Mouse (Mus musculus) lung, adult 2 months (tissue): ENCODE measurements around the gene Ccdc136.

ENCODE experiments used
- CTCF ChIP-seq: fragments of 200-500 bp; IDR thresholded peaks from 2 replicates; pipeline ENCODE4 v1.5.1; 2011; ENCODE audit warnings: mild to moderate bottlenecking, low read length, control low read depth; ENCODE audit not compliant: insufficient read depth
- POLR2A ChIP-seq: fragments of 200-500 bp; IDR thresholded peaks from 2 replicates; pipeline ENCODE4 v1.6.1; 2011; ENCODE audit warnings: low read depth, mild to moderate bottlenecking, control low read depth, low read length, borderline replicate concordance; ENCODE audit errors: extremely low read depth

- TF ChIP-seq POLR2A, result no peak
- no peak for TF ChIP-seq CTCF
These were observed 7.5 kb upstream of the Ccdc136 start for GRCm38 (mm10) chr6:29388606-29389080.
